Mouse (Mus musculus) lung, adult 2 months (tissue): ENCODE data around the gene Akt1. TPM values are rescaled to one million over a fixed set of nuclear protein-coding genes. Genes with fewer than 3 reads are reported as not detected.

Experiments
- DNase-seq: peaks from one replicate; pipeline ENCODE4 v3.0.0; 2022
- H3K4me1 ChIP-seq: fragments of 200-500 bp; 2 replicates; pipeline ENCODE4 v1.6.1; 2011; ENCODE audit warnings: low read length; ENCODE audit not compliant: control insufficient read depth, insufficient read depth
- H3K4me3 ChIP-seq: fragments of 200-500 bp; replicated peaks from 2 replicates; pipeline ENCODE3; 2011; ENCODE audit warnings: low read depth, mild to moderate bottlenecking, control low read depth, low read length; ENCODE audit errors: extremely low read depth
- CTCF ChIP-seq: fragments of 200-500 bp; IDR thresholded peaks from 2 replicates; pipeline ENCODE4 v1.5.1; 2011; ENCODE audit warnings: mild to moderate bottlenecking, low read length, control low read depth; ENCODE audit not compliant: insufficient read depth
- POLR2A ChIP-seq: fragments of 200-500 bp; IDR thresholded peaks from 2 replicates; pipeline ENCODE4 v1.6.1; 2011; ENCODE audit warnings: low read depth, mild to moderate bottlenecking, control low read depth, low read length, borderline replicate concordance; ENCODE audit errors: extremely low read depth
- WGBS: fragments of 180-500 bp; shearing (Covaris S2); methylation state at CpG from one replicate; pipeline ENCODE4 v1.1.7; 2018; 5-methylcytosine and 5-hydroxymethylcytosine counted together
- polyA plus RNA-seq: library from polyadenylated mRNA; depleted of rRNA; stranded (reverse); fragments of >200 nt; gene quantifications from 2 replicates; pipeline ENCODE4 v1.2.3, GENCODE M21; 2012

Gene Akt1
- polyA plus RNA-seq, 1 experiment = 187 TPM

- no peak for DNase-seq
- Histone ChIP-seq H3K4me3 (no peak overlapping the region), H3K4me1 (peaks cover 17% of the 10 kb centered on the region)
- no peak for TF ChIP-seq CTCF
- no peak for TF ChIP-seq POLR2A
- WGBS = 69% methylated on average over 3 of the region's 3 CpGs
Observed at GRCm38 (mm10) chr12:112661327-112661605, 13.4 kb downstream of the Akt1 start.

GRCm38 (mm10) chr12:112660576-112661326 lies 13.9 kb downstream of the Akt1 start:
- H3K4me3 ChIP-seq = no peak overlapping the region
- peaks cover 15% of the 10 kb centered on the region for H3K4me1 ChIP-seq
- TF ChIP-seq CTCF (no peak), POLR2A (no peak)
- 43% methylated on average over 5 of the region's 5 CpGs for WGBS
- no peak for DNase-seq

GRCm38 (mm10) chr12:112659109-112659508 lies 15.6 kb downstream of the Akt1 start:
- Histone ChIP-seq H3K4me3 (no peak overlapping the region), H3K4me1 (peaks cover under 1% of the 10 kb centered on the region; the same call in 1 of the 2 replicates)
- peak; percentile 73 for DNase-seq
- WGBS = 71% methylated on average over 6 of the region's 6 CpGs
- TF ChIP-seq POLR2A (no peak), CTCF (0 out of 2 replicates have a peak, but pooled peaks have one; percentile 19)

- WGBS = 78% methylated on average over 7 of the region's 7 CpGs
- no peaks in the 10 kb centered on the region; the same call in 1 of the 2 replicates for H3K4me1 ChIP-seq
- H3K4me3 ChIP-seq = no peak overlapping the region
- TF ChIP-seq CTCF (no peak), POLR2A (no peak)
- DNase-seq = no peak
Observed at GRCm38 (mm10) chr12:112658619-112659018, 16.1 kb downstream of the Akt1 start.

- H3K4me3 ChIP-seq = no peak overlapping the region
- WGBS = 94% methylated on average over 5 of the region's 5 CpGs
- DNase-seq = no peak
- TF ChIP-seq POLR2A (no peak), CTCF (no peak)
- H3K4me1 ChIP-seq = no peaks in the 10 kb centered on the region
Observed at GRCm38 (mm10) chr12:112654076-112654475, 20.6 kb downstream of the Akt1 start.

- WGBS = 39% methylated on average over 7 of the region's 7 CpGs
- Histone ChIP-seq H3K4me3 (no peak overlapping the region), H3K4me1 (no peaks in the 10 kb centered on the region)
- peak; percentile 83 for DNase-seq
- TF ChIP-seq CTCF = peak; percentile 98
- no peak for TF ChIP-seq POLR2A
Observed at GRCm38 (mm10) chr12:112653157-112653824, 21.4 kb downstream of the Akt1 start.

GRCm38 (mm10) chr12:112651778-112652439 lies 22.8 kb downstream of the Akt1 start:
- DNase-seq = no peak
- TF ChIP-seq POLR2A (no peak), CTCF (no peak)
- 48% methylated on average over 5 of the region's 5 CpGs for WGBS
- Histone ChIP-seq H3K4me1 (no peaks in the 10 kb centered on the region), H3K4me3 (no peak overlapping the region)

GRCm38 (mm10) chr12:112648081-112648480 lies 26.6 kb downstream of the Akt1 start:
- DNase-seq = no peak
- 0 out of 2 replicates have a peak, but pooled peaks cover 3% of the 10 kb centered on the region for H3K4me1 ChIP-seq
- TF ChIP-seq POLR2A (no peak), CTCF (no peak)
- 78% methylated on average over 5 of the region's 5 CpGs for WGBS
- no peak overlapping the region for H3K4me3 ChIP-seq

GRCm38 (mm10) chr12:112646139-112646538 lies 28.5 kb downstream of the Akt1 start:
- H3K4me1 ChIP-seq = 0 out of 2 replicates have a peak, but pooled peaks cover 3% of the 10 kb centered on the region
- DNase-seq = no peak
- TF ChIP-seq POLR2A = no peak
- TF ChIP-seq CTCF = no peak
- no peak overlapping the region for H3K4me3 ChIP-seq
- WGBS = 50% methylated on average over 6 of the region's 6 CpGs
